Mouse (Mus musculus) forelimb bud, embryonic 11.5 days (tissue): Measurements from ENCODE around the gene Mex3d.
"Not testable (repeated sequence)": the region's sequence is repeated elsewhere in the genome, so short reads cannot be mapped to it uniquely, and the experiment has no call there.

Source experiments
- DNase-seq: peaks from one replicate; pipeline ENCODE4 v3.0.0-alpha.2; 2012; ENCODE audit warnings: low read depth, low spot score

The Mex3d gene

GRCm38 (mm10) chr10:80356737-80357136 lies 30.7 kb downstream of the Mex3d start:
- DNase-seq, result no peak

GRCm38 (mm10) chr10:80356001-80356682 lies 31.3 kb downstream of the Mex3d start, which contains the start of gene Plk5:
Gene Plk5, plus strand, starts transcription at chr10:80356459.
- no peak for DNase-seq

GRCm38 (mm10) chr10:80355431-80355830 lies 32.0 kb downstream of the Mex3d start:
- no peak for DNase-seq

- no peak for DNase-seq
Measured at GRCm38 (mm10) chr10:80352727-80353126, 34.7 kb downstream of the Mex3d start.

- no peak for DNase-seq
Measured at GRCm38 (mm10) chr10:80351896-80352295, 35.6 kb downstream of the Mex3d start.

- DNase-seq, result peak; percentile 89
Measured at GRCm38 (mm10) chr10:80350292-80350691, 37.2 kb downstream of the Mex3d start.

GRCm38 (mm10) chr10:80348981-80349380 lies 38.5 kb downstream of the Mex3d start:
- DNase-seq, result no peak

GRCm38 (mm10) chr10:80348244-80348781 lies 39.1 kb downstream of the Mex3d start, which contains the start of gene Adamtsl5:
Gene Adamtsl5, minus strand, starts transcription at chr10:80348412.
- DNase-seq, result no peak

- no peak for DNase-seq
Measured at GRCm38 (mm10) chr10:80347514-80347967, 39.9 kb downstream of the Mex3d start.

- DNase-seq, result not testable (repeated sequence)
Measured at GRCm38 (mm10) chr10:80345929-80346328, 41.5 kb downstream of the Mex3d start.

GRCm38 (mm10) chr10:80345122-80345521 lies 42.3 kb downstream of the Mex3d start:
- DNase-seq, result no peak

- DNase-seq, result no peak
Measured at GRCm38 (mm10) chr10:80344131-80344661, 43.3 kb downstream of the Mex3d start.

GRCm38 (mm10) chr10:80343425-80343895 lies 44.0 kb downstream of the Mex3d start:
- DNase-seq, result no peak

GRCm38 (mm10) chr10:80342749-80343424 lies 44.6 kb downstream of the Mex3d start:
- DNase-seq, result peak; percentile 59

GRCm38 (mm10) chr10:80342305-80342748 lies 45.1 kb downstream of the Mex3d start:
- DNase-seq, result no peak

GRCm38 (mm10) chr10:80341491-80342304 lies 45.8 kb downstream of the Mex3d start:
- no peak for DNase-seq

- no peak for DNase-seq
Measured at GRCm38 (mm10) chr10:80341026-80341425, 46.4 kb downstream of the Mex3d start.

- DNase-seq, result peak; percentile 87
Measured at GRCm38 (mm10) chr10:80339941-80340750, 47.3 kb downstream of the Mex3d start.

GRCm38 (mm10) chr10:80336263-80336662 lies 51.2 kb downstream of the Mex3d start:
- no peak for DNase-seq

GRCm38 (mm10) chr10:80332525-80332989 lies 54.9 kb downstream of the Mex3d start:
- no peak for DNase-seq
